Mouse (Mus musculus) stomach, embryonic 16.5 days (tissue): ENCODE results near the gene Mysm1. TPM values are rescaled to one million over a fixed set of nuclear protein-coding genes. Genes with fewer than 3 reads are reported as not detected.

Experiments used
- ATAC-seq: fragments of 200-750 bp; cut with Nextera tagmentation; 2 replicates; pipeline ENCODE4 v1.8.0; 2017; ENCODE audit warnings: moderate number of reproducible peaks, moderate TSS enrichment; ENCODE audit not compliant: insufficient read depth, low FRiP score
- H3K27ac ChIP-seq: fragments of 300-500 bp; sonication (generic); 2 replicates; pipeline ENCODE4 v1.5.1; 2014; ENCODE audit warnings: low read length
- H3K27me3 ChIP-seq: fragments of 300-500 bp; sonication (generic); 2 replicates; pipeline ENCODE4 v1.6.1; 2014; ENCODE audit warnings: low read length, control low read depth, mixed read lengths; ENCODE audit not compliant: control insufficient read depth, insufficient read depth
- H3K36me3 ChIP-seq: fragments of 300-500 bp; sonication (generic); 2 replicates; pipeline ENCODE4 v1.6.1; 2014; ENCODE audit warnings: low read length; ENCODE audit not compliant: control insufficient read depth, insufficient read depth
- H3K4me1 ChIP-seq: fragments of 300-500 bp; sonication (generic); 2 replicates; pipeline ENCODE4 v1.6.1; 2014; ENCODE audit warnings: low read length, control low read depth, mixed read lengths; ENCODE audit not compliant: control insufficient read depth, insufficient read depth
- H3K4me2 ChIP-seq: fragments of 300-500 bp; sonication (generic); 2 replicates; pipeline ENCODE4 v1.6.1; 2014; ENCODE audit warnings: low read depth, low read length, mixed read lengths
- H3K4me3 ChIP-seq: fragments of 300-500 bp; sonication (generic); replicated peaks from 2 replicates; pipeline ENCODE4 v1.5.1; 2014; ENCODE audit warnings: mild to moderate bottlenecking, low read length
- H3K9ac ChIP-seq: fragments of 300-500 bp; sonication (generic); 2 replicates; pipeline ENCODE4 v1.6.1; 2014; ENCODE audit warnings: low read length
- H3K9me3 ChIP-seq: fragments of 300-500 bp; sonication (generic); replicated peaks from 2 replicates; pipeline ENCODE4 v1.6.1; 2016; ENCODE audit warnings: low read length, control low read depth; ENCODE audit not compliant: control insufficient read depth
- WGBS: fragments of 180-500 bp; shearing (Covaris S2); extraction: QIAGEN DNeasy Blood & Tissue Kit; methylation state at CpG from one replicate; pipeline ENCODE4 v1.1.7; 2014; 5-methylcytosine and 5-hydroxymethylcytosine counted together
- polyA plus RNA-seq: library from polyadenylated mRNA; unstranded; fragments of >200 nt; fragmentation: Nextera tagmentation; extraction: Ambion mirVana; gene quantifications from 2 replicates; pipeline ENCODE4 v1.2.1, GENCODE M21; 2015

Mysm1 gene
- polyA plus RNA-seq, 1 experiment from 2014 or later = 27.0 TPM

DNA sequence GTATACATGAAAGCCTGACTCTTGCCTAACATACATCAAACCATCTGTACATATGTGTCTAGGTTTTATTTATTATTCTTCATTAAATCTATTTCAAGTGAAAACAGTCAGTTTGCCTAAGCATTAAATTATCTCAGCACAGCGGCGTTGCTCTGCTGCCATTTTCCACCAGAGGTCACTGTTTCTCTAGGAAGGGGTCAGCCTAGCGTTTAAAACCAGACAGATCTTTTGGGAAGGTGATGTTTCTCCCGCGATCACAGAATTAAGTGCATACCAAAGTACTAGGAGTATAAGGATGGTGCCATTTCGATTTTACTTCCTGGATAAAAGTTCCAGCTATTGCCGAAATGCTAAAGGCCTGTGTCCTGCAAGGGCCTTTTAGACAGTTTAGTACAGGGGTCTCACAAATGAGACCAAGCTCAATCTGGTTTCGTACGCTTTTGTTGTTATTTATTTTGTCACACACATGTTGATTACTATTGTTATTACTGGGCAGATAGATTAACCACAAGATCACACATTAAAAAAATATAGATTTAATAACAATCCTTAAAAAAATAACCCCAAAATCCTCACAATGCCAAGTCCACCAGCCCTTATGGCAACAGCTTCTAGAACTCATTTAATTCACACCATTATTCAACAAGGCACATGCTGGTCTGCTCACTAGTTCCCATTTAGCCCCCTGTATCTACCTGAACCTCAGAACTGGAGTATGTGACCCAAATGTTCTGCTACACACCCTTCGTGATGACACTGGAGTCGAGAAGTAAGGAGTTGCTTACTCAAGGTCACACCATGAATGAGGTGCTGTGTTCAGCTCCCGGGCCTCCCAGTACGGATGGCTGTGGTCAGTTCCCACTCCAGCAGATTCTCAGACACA lies 29.5 kb upstream of the Mysm1 start:
- 40% methylated on average over 13 of the region's 13 CpGs for WGBS

DNA sequence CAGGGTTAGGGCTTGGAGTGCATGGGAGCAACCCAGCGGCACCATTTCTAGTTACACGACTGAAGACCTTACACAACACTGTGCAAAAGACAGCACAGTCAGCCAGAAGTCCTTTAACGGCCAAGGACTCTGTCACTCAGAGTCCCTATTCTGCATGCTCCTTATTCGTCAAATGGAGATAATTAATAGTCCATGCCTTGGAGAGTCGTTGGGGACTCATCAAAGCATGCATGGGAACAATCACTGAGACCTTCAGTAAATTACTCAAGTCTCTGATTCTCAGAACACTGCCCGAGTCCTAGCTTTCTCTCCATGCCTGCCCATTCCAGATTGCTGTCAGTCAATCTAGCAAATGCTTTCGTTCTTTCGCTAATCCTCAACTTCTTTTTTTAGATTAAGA lies 28.9 kb upstream of the Mysm1 start:
- no peaks in the 10 kb centered on the region for H3K27me3 ChIP-seq
- no peak overlapping the region for H3K4me3 ChIP-seq
- no peak overlapping the region for H3K9ac ChIP-seq
- H3K4me1 ChIP-seq = no peaks in the 10 kb centered on the region
- no peak overlapping the region for H3K4me2 ChIP-seq
- 58% methylated on average over 8 of the region's 8 CpGs for WGBS
- H3K36me3 ChIP-seq = no peaks in the 10 kb centered on the region
- H3K27ac ChIP-seq = no peak overlapping the region
- H3K9me3 ChIP-seq = no peaks in the 10 kb centered on the region
- ATAC-seq = no peak

More for the DNA sequence above, 29.5 kb upstream of the Mysm1 start:
- Histone ChIP-seq H3K9ac (no peak overlapping the region), H3K27me3 (no peaks in the 10 kb centered on the region), H3K36me3 (no peaks in the 10 kb centered on the region), H3K27ac (no peak overlapping the region), H3K9me3 (no peaks in the 10 kb centered on the region), H3K4me1 (no peaks in the 10 kb centered on the region), H3K4me3 (no peak overlapping the region), H3K4me2 (no peak overlapping the region)
- ATAC-seq = no peak

GRCm38 (mm10) chr4:95005251-95005830 lies 26.4 kb upstream of the Mysm1 start:
- H3K4me3 ChIP-seq = no peak overlapping the region
- no peak overlapping the region for H3K9ac ChIP-seq
- 69% methylated on average over 6 of the region's 6 CpGs for WGBS
- no peak overlapping the region for H3K27ac ChIP-seq
- no peaks in the 10 kb centered on the region for H3K4me1 ChIP-seq
- H3K36me3 ChIP-seq = no peaks in the 10 kb centered on the region
- no peak overlapping the region for H3K4me2 ChIP-seq
- no peaks in the 10 kb centered on the region for H3K27me3 ChIP-seq
- no peaks in the 10 kb centered on the region for H3K9me3 ChIP-seq
- no peak for ATAC-seq

GRCm38 (mm10) chr4:95001043-95001775 lies 22.3 kb upstream of the Mysm1 start:
- H3K4me1 ChIP-seq = no peaks in the 10 kb centered on the region
- H3K27ac ChIP-seq = no peak overlapping the region
- H3K4me3 ChIP-seq = no peak overlapping the region
- no peak for ATAC-seq
- no peaks in the 10 kb centered on the region for H3K27me3 ChIP-seq
- no peak overlapping the region for H3K4me2 ChIP-seq
- no peaks in the 10 kb centered on the region for H3K36me3 ChIP-seq
- no peaks in the 10 kb centered on the region for H3K9me3 ChIP-seq
- 53% methylated on average over 6 of the region's 6 CpGs for WGBS
- no peak overlapping the region for H3K9ac ChIP-seq

DNA sequence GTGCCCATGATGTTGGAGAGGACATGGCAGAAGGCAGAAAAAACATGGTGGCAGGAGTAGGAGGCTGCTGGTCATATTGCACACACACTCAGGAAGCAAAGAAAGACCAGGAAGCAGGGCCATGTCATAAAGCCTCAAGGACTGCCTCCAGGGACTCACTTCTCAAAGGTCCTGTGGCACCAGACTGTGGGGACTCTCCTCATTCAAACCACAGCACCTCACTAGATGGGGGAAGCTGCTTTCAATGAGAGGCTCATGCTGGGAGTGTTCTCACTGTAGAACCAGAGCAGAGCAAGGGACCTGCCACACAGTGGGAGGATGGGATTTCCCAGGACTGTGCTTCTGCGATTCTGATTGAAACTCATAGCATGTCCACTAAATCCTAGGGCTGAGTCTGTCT lies 21.2 kb upstream of the Mysm1 start:
- no peaks in the 10 kb centered on the region for H3K9me3 ChIP-seq
- H3K27me3 ChIP-seq = no peaks in the 10 kb centered on the region
- H3K9ac ChIP-seq = no peak overlapping the region
- no peak overlapping the region for H3K4me3 ChIP-seq
- WGBS = 89% methylated on average over 1 of the region's 1 CpGs
- H3K4me1 ChIP-seq = no peaks in the 10 kb centered on the region
- no peaks in the 10 kb centered on the region for H3K36me3 ChIP-seq
- H3K4me2 ChIP-seq = no peak overlapping the region
- no peak overlapping the region for H3K27ac ChIP-seq
- ATAC-seq = no peak

DNA sequence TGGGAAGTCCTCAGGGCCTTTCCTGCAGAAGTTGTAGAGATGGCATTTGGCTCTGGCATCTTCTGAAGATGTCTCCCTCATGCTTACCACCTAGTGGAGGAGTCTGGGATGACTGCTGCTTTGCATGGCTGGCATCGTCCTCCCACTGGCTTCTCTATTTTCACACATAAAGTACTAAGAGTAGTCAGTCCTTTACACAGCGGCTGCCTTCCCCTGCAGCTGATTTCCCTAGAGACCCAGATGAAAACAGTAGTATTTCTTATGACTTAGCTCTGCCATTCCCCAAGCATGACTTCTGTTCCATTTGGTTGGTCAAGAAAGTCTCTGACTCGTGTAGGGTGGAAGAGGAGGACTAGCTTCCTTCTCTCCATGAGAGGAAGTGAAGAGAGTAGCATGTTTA lies 20.3 kb upstream of the Mysm1 start:
- WGBS = 63% methylated on average over 3 of the region's 3 CpGs
- no peak for ATAC-seq
- Histone ChIP-seq H3K4me3 (no peak overlapping the region), H3K36me3 (no peaks in the 10 kb centered on the region), H3K9ac (no peak overlapping the region), H3K9me3 (no peaks in the 10 kb centered on the region), H3K4me1 (no peaks in the 10 kb centered on the region), H3K27me3 (no peaks in the 10 kb centered on the region), H3K4me2 (no peak overlapping the region), H3K27ac (no peak overlapping the region)

DNA sequence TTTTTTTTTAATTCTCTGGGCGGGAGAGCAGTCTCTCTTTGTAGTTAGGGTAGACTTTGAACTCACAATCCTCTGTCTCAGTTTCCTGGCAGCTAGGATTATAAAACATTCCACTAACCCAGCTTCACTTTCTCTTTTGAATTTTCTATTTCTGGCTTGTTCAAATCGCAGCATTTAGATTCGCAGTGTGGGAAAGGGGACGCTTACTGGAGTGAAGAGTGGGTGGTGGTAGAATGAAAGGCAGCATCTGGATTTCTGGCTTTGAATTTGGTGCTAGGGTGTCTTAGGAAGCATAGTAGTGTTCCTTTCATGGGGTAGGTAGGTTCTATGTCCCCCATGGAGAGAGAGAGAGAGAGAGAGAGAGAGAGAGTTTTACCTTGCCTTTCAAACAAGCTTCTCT lies 17.0 kb upstream of the Mysm1 start:
- no peak overlapping the region for H3K9ac ChIP-seq
- no peak overlapping the region for H3K27ac ChIP-seq
- no peaks in the 10 kb centered on the region for H3K4me1 ChIP-seq
- H3K4me3 ChIP-seq = no peak overlapping the region
- ATAC-seq = no peak
- no peaks in the 10 kb centered on the region for H3K9me3 ChIP-seq
- H3K36me3 ChIP-seq = no peaks in the 10 kb centered on the region
- no peaks in the 10 kb centered on the region for H3K27me3 ChIP-seq
- no peak overlapping the region for H3K4me2 ChIP-seq
- whole genome bisulfite sequencing = 74% methylated on average over 4 of the region's 4 CpGs

DNA sequence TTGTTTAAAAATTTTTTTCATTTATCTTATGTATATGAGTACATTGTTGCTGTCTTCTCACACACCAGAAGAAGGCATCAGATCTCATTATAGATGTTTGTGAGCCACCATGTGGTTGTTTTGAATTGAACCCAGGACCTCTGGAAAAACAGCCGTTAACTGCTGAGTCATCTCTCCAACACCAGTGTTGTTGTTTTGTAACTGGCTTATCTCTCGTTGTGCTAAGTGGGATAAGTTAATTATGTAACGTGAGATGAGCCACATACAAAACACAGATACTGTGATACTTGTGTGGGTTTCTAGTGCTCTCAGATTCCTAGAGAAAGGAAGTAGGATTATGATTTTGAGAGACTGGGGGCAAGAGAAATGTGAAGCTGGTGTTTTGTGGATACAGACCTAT lies 11.3 kb upstream of the Mysm1 start:
- no peak overlapping the region for H3K4me2 ChIP-seq
- no peaks in the 10 kb centered on the region for H3K27me3 ChIP-seq
- H3K9ac ChIP-seq = no peak overlapping the region
- 38% methylated on average over 3 of the region's 3 CpGs for WGBS
- no peaks in the 10 kb centered on the region for H3K36me3 ChIP-seq
- H3K4me3 ChIP-seq = no peak overlapping the region
- H3K9me3 ChIP-seq = no peaks in the 10 kb centered on the region
- H3K4me1 ChIP-seq = no peaks in the 10 kb centered on the region
- no peak overlapping the region for H3K27ac ChIP-seq
- no peak for ATAC-seq

- Histone ChIP-seq H3K27me3 (no peaks in the 10 kb centered on the region), H3K4me1 (no peaks in the 10 kb centered on the region), H3K9me3 (no peaks in the 10 kb centered on the region), H3K9ac (no peak overlapping the region), H3K36me3 (no peaks in the 10 kb centered on the region), H3K4me3 (no peak overlapping the region), H3K4me2 (no peak overlapping the region), H3K27ac (no peak overlapping the region)
- ATAC-seq = no peak
- WGBS = 48% methylated on average over 4 of the region's 4 CpGs
These were observed 8.8 kb upstream of the Mysm1 start for GRCm38 (mm10) chr4:94987725-94988124.
